Mouse (Mus musculus) kidney, adult 2 months (tissue): Measurements from ENCODE around the gene Rimbp2.

Experiments
- CTCF ChIP-seq: fragments of 200-500 bp; conservative IDR thresholded peaks from 2 replicates; pipeline ENCODE4 v1.5.1; 2011; ENCODE audit warnings: low read depth, mild to moderate bottlenecking, control low read depth, low read length, moderate library complexity, mixed read lengths; ENCODE audit not compliant: insufficient read depth, insufficient read length
- POLR2A ChIP-seq: fragments of 200-500 bp; IDR thresholded peaks from one replicate; pipeline ENCODE4 v1.6.1; 2011; ENCODE audit warnings: low read depth, low read length, control low read depth

GRCm38 (mm10) chr5:128809406-128809805 lies 143.9 kb downstream of the Rimbp2 start:
- TF ChIP-seq CTCF, result peak; percentile 42
- no peak for TF ChIP-seq POLR2A
